Mouse (Mus musculus): ENCODE results near the gene Slc12a1. TPM values are rescaled to one million over a fixed set of nuclear protein-coding genes. Genes with fewer than 3 reads are reported as not detected.

Gene Slc12a1
- total RNA-seq, 1 experiment from 2014 or later, result not detected

DNA sequence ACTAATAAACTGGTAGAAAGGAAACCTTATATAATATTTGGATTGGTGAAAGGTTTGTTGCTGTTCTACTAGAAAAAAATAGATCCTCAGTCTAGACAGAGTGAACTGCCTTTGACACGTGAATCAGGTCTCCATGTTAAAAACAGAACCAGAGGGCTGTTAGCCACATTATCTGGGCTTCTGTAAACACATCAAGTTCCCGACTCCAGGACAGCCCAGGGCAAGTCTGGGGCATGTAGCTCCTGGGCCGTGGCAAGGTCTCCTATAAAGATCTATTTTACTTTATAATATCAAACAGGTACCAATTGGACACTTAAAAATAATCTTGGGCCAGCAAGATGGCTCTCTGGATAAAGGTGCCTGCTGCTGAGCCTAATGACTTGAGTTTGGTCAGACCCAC lies 103.6 kb downstream of the Slc12a1 start:
- DNase-seq, result no peak

DNA sequence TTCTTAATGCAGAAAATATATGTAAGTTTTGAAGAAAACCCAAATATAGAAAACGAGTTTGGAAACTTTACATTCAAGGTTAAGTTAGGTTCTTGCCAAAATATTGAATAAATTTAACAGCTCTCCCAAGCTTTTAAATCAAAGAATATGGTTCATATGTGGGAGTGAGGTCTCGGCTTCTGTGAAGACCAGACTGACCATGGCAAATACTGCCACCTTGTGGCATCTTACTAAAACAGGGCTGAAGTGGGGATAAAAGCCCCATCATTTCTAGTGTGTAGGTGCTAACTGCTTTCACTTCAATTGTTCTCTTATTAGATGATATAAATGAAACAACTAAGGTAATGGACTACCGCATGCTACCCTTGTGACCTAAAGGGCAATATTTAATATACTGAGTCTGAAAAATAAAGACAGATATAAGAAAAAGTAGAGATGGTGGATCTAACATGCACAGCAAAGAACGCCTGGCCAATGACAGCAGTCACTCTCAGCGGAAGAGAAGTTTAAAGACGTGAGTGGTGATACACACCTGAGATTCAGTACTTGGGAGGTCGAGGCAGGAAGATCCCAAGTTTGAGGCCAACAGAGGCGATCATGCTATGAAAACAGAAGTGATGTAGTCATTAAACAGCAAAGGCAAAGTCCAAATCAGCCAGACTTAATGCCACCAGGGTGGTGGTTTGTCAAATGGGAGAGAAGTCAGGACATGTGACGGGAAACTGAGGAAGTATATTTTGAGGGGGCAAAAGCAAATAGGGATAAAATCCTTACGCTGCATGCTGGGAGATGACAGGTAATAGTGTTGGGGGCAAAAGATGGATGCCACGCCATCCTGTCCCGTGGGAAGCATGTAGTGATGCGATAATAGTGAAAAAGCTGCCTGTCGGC lies 107.2 kb downstream of the Slc12a1 start:
- peak; percentile 48 for DNase-seq

DNA sequence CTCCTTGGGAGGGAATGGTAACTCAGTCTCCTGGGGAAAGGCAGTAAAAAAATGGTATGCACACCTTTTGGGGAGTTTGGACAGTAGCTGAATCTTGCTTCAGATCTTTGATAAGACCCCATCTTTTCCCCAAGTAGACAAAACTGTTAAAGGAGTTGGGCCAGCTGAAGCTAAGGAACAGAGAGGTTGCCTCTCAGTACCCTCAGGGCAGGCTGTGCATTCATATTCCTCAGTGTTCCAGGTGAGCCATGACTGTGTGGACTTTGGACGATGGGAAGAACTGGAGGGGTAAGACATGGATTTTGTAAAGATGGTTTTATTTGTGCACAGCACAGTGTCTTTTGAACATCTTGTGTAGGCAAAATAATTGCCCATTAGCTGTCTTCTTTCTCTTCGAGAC lies 108.0 kb downstream of the Slc12a1 start:
- no peak for DNase-seq

DNA sequence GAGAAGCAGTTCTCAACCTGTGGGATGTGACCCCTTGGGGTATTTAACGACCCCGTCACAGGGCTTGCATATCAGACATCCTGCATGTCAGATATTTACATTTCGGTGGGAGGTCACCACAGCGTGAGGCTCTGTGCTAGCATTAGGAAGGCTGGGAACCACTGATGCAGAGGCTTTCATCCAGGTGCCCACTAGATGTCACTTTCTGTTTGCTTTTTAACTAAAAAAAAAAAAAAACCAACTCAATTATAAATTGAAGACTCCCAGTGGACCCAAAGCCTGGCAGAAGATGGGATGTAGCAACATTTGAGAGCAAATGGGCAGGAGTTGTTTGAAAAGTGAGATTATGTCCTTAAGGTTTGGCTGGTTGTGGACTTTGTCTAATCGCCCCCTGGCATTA lies 110.8 kb downstream of the Slc12a1 start:
- DNase-seq, result peak; percentile 43

DNA sequence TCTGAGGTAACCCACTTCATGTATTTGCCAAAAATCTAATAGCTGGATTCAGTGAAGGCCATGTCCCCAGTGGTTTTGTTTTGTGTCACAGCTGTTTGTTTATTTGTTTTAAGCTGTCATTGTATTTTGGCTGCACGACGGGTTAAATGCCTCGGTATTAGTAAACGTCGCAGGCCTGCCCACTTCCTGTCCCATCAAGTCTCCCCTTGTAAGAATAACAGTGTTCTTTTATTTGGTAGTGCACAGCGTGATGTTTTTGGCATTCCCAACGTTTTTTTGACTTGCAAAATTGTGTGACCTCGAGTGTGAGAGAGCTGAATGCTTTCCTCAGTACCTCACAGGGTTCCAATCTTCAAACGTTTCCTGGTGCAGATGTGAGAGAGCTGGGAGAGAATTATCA lies 111.4 kb downstream of the Slc12a1 start:
- DNase-seq, result no peak

DNA sequence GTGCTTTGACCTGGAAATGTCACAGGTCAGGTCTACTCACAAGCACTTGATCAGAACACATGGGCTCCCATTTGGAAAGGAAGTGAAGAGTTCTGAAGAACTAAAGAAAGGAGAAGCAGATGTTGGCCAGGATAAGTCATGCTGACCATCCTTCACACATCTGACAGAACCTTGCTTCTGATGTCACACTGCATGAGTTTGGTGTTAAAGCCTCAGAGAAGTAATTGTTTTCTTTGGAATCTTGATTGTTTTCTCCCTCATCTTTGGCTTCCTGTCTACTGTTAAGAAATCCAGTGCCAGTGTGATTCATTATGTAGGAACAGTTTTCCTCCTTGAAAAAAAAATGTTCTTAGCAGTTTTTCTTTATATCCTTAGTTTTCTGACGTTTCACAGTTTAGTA lies 116.6 kb downstream of the Slc12a1 start:
- DNase-seq, result no peak

DNA sequence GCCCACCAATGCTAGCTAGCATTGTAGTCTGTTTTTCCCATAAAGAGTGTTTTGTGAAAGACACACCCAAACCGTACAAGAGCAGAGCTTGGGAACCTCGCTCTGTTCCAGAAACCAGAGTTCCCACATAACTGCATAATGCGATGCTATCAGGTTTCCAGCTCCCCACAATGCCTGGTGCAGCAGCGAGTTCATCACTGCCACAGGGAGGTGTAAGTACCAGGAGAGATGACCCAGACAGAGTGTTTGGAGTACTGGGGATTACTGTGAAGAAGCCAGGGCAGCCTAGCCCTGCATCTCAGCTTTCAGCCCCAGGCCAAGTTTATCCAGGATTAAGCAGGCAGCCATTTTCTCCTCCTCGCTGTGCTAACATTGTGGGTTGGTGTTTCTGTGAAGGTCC lies 123.3 kb downstream of the Slc12a1 start:
- no peak for DNase-seq

DNA sequence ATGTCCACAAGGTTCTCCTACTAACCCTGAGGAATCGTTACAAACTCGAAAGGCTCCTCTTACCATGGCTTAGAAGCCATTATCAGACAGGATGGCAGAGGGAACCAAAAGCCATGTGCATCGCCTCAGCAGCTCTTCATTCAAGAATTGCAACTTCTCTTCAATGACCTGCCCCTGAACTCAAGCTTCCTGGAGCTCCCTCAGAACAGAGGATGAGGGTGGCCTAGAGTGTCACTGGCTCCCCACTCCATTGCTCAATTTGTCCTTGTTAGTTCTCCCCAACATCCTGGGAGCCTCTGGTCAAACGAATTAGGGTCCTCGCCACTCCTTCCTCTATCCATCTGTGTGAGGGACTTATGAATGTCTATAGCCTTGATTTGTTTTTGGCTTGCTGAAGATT lies 124.4 kb downstream of the Slc12a1 start:
- no peak for DNase-seq

DNA sequence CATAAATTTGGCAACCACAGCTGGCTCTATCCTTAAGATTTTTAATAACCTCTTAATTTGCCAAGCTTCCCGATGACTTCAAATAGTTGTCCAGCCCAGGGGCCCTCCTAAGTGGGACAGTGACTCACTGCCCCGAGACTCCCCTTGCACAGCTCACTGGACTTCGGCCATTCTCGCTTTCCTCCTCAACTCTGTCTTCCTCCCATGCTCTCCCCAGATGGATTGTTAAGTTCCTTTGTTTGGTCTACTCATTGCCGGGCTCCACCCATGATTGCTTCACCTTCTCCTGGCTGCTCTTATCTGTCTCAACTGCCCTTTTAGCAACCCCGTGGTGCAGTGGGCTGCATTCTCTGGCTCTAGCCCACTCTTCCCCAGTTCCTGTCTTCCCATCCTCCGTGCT lies 126.2 kb downstream of the Slc12a1 start:
- peak; percentile 8 for DNase-seq

Other genes with a start within 250 kb of the Slc12a1 start
- 0.19 TPM in 1 of 2 replicates, not detected in the other for gene Slc24a5, start 84.4 kb upstream of the Slc12a1 start, total RNA-seq (2021)
- gene Myef2, start 28.8 kb upstream of the Slc12a1 start, total RNA-seq (2021), result 37.3 and 37.7 TPM in 2 replicates
- not detected in 2 replicates for gene Ctxn2, start 15.8 kb upstream of the Slc12a1 start, total RNA-seq (2021)
- gene Dut, start 94.7 kb downstream of the Slc12a1 start, total RNA-seq (2021), result 36.1 and 39.4 TPM in 2 replicates

Data from adrenal gland, postnatal 14 days (tissue).